Mouse (Mus musculus) megakaryocyte, embryonic 14.5 days (primary cell): ENCODE measurements around the gene Ahcyl2.

ENCODE experiments used
- FLI1 ChIP-seq: IDR thresholded peaks from 2 replicates; pipeline ENCODE4 v1.6.1; 2012; ENCODE audit warnings: low read length, inconsistent platforms, mixed read lengths
- GATA1 ChIP-seq: IDR thresholded peaks from 3 replicates; pipeline ENCODE4 v1.6.1; 2012; ENCODE audit warnings: mixed read lengths, low read length, inconsistent platforms, borderline replicate concordance

DNA sequence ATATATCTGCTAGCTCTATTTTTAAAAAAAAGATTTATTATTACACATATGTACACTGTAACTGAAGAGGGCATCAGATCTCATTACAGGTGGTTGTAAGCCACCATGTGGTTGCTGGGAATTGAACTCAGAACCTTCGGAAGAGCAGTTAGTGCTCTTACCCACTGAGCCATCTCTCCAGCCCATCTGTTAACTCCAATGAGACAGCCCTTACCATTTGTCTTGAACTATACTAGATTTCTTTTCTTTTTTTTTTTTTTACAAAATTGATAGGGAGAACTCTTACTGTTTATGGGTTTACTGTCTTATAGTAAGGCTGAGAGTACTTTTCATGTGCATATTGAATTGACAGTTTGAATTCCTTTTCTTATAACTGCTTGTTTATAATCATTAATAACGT, 12.8 kb downstream of the Ahcyl2 start:
- TF ChIP-seq GATA1 (no peak), FLI1 (no peak)
